In genomic region chr11:49224455-49224854, GRCm38 (mm10) we compare ENCODE assay signal across 17 mouse cellular contexts. TPM values are rescaled to one million over a fixed set of nuclear protein-coding genes. Genes with fewer than 3 reads are reported as not detected.
"Had no signal": no experiment of that assay in that cellular context is flagged by ENCODE, and none has a peak within 500 bp of the region (broad histone marks: within the 10 kb centered on the region; RNA-seq: fewer than 3 reads in every experiment).

No protein-coding gene starts in this region.

- H3K4me1 ChIP-seq: liver, embryonic 12.5 days; midbrain, embryonic 10.5 days; midbrain, embryonic 13.5 days; neural tube, embryonic 12.5 days; stomach, embryonic 15.5 days had no signal

- H3K4me2 ChIP-seq: liver, embryonic 12.5 days; lung, embryonic 14.5 days; midbrain, embryonic 13.5 days; neural tube, embryonic 12.5 days; stomach, embryonic 15.5 days had no signal

- H3K27ac ChIP-seq: liver, embryonic 12.5 days; liver, embryonic 14.5 days; midbrain, embryonic 10.5 days; midbrain, embryonic 13.5 days; neural tube, embryonic 12.5 days; stomach, embryonic 15.5 days; stomach, postnatal 0 days had no signal

- DNase-seq: lung, adult 18-20 months; lung, embryonic 14.5 days; lung, postnatal 10 days; right cerebral cortex, postnatal 14 days; thymus, adult 2 months; thymus, postnatal 25 days; thymus, postnatal 4 days had no signal

- ATAC-seq: liver, embryonic 12.5 days; midbrain, embryonic 13.5 days; midbrain, embryonic 16.5 days had no signal

- H3K4me3 ChIP-seq: liver, embryonic 12.5 days; midbrain, embryonic 10.5 days; midbrain, embryonic 13.5 days; neural tube, embryonic 12.5 days; stomach, embryonic 15.5 days had no signal

- H3K9me3 ChIP-seq: liver, embryonic 12.5 days; midbrain, embryonic 10.5 days; midbrain, embryonic 13.5 days; neural tube, embryonic 12.5 days; stomach, embryonic 15.5 days had no signal

- H3K27me3 ChIP-seq: liver, embryonic 12.5 days; midbrain, embryonic 13.5 days; neural tube, embryonic 12.5 days; stomach, embryonic 15.5 days had no signal

- H3K36me3 ChIP-seq: liver, embryonic 12.5 days; midbrain, embryonic 10.5 days; neural tube, embryonic 12.5 days; stomach, embryonic 15.5 days had no signal

- H3K9ac ChIP-seq: liver, embryonic 12.5 days; liver, embryonic 14.5 days; lung, embryonic 14.5 days; midbrain, embryonic 13.5 days; neural tube, embryonic 12.5 days; stomach, embryonic 15.5 days had no signal

RNA-seq across cellular contexts. Expression of gene Btnl9, which starts 37.5 kb away (rescaled TPM):
- polyA plus RNA-seq: midbrain, embryonic 10.5 days; midbrain, embryonic 13.5 days had no signal

RNA-seq across cellular contexts. Expression of gene Olfr1393, which starts 53.6 kb away (rescaled TPM):
- total RNA-seq: megakaryocyte-erythroid progenitor cell, adult 5-6 weeks had no signal
- polyA plus RNA-seq: lung, embryonic 14.5 days; midbrain, embryonic 13.5 days; midbrain, embryonic 16.5 days; neural tube, embryonic 12.5 days; neural tube, embryonic 14.5 days; stomach, embryonic 15.5 days; stomach, postnatal 0 days had no signal
